17 mouse cellular contexts compared by ENCODE assay signal in genomic region chr12:107971081-107971780, GRCm38 (mm10). TPM values are rescaled to one million over a fixed set of nuclear protein-coding genes. Genes with fewer than 3 reads are reported as not detected.
DNase-seq lines count a peak whose midpoint lies in the region; ATAC-seq and TF ChIP-seq lines count a peak whose summit lies in the region.
"Had no signal": no experiment of that assay in that cellular context is flagged by ENCODE, and none has a peak within 500 bp of the region (broad histone marks: within the 10 kb centered on the region; RNA-seq: fewer than 3 reads in every experiment).

No protein-coding gene starts in this region.

- H3K9me3 ChIP-seq in forebrain, embryonic 13.5 days (replicated peaks) = no peaks in the 10 kb centered on the region
- no peaks in the 10 kb centered on the region for H3K9me3 ChIP-seq in neural tube, embryonic 14.5 days (ENCODE audit: control insufficient read depth, low read length)
- H3K9me3 ChIP-seq: heart, embryonic 13.5 days; intestine, embryonic 15.5 days had no signal

- H3K27ac ChIP-seq in layer of hippocampus, adult 2 months = peak overlapping the region; percentile 71; the same call in 1 of the 2 replicates
- peak overlapping the region; percentile 92 for H3K27ac ChIP-seq in forebrain, embryonic 13.5 days
- H3K27ac ChIP-seq in neural tube, embryonic 14.5 days (ENCODE audit: low read depth, low read length) = peak overlapping the region; percentile 74
- H3K27ac ChIP-seq: heart, embryonic 13.5 days; intestine, embryonic 15.5 days had no signal

- WGBS in forebrain, embryonic 13.5 days = 44% methylated on average over 12 of the region's 12 CpGs
- WGBS in neural tube, embryonic 14.5 days = 49% methylated on average over 12 of the region's 12 CpGs

- H3K4me2 ChIP-seq in forebrain, embryonic 13.5 days = peak overlapping the region; percentile 53
- peak overlapping the region; percentile 42; the same call in 1 of the 2 replicates for H3K4me2 ChIP-seq in neural tube, embryonic 14.5 days (ENCODE audit: low read depth, low read length)
- H3K4me2 ChIP-seq: heart, embryonic 13.5 days; intestine, embryonic 15.5 days; liver, embryonic 11.5 days had no signal

- H3K36me3 ChIP-seq in forebrain, embryonic 13.5 days (ENCODE audit: poor library complexity, severe bottlenecking) = peaks cover 3% of the 10 kb centered on the region; the same call in 1 of the 2 replicates
- no peaks in the 10 kb centered on the region for H3K36me3 ChIP-seq in neural tube, embryonic 14.5 days (ENCODE audit: control insufficient read depth, insufficient read depth, low read length)
- H3K36me3 ChIP-seq: G1E; heart, embryonic 13.5 days; intestine, embryonic 15.5 days had no signal

- H3K27me3 ChIP-seq in forebrain, embryonic 13.5 days = no peaks in the 10 kb centered on the region
- no peaks in the 10 kb centered on the region for H3K27me3 ChIP-seq in neural tube, embryonic 14.5 days (ENCODE audit: control insufficient read depth, insufficient read depth, low read length)
- H3K27me3 ChIP-seq: intestine, embryonic 15.5 days had no signal

- peak overlapping the region; percentile 11; the same call in 1 of the 2 replicates for H3K4me3 ChIP-seq in layer of hippocampus, adult 2 months
- no peak overlapping the region; the same call in none of the 2 replicates for H3K4me3 ChIP-seq in forebrain, embryonic 13.5 days
- no peak overlapping the region for H3K4me3 ChIP-seq in neural tube, embryonic 14.5 days (ENCODE audit: low read depth, low read length)
- H3K4me3 ChIP-seq: heart, embryonic 13.5 days; intestine, embryonic 15.5 days had no signal

- no peak for DNase-seq in layer of hippocampus, adult 2 months (ENCODE audit: low spot score in 2 of 2)
- no peak for DNase-seq in layer of hippocampus, adult 9-10 months (ENCODE audit: low spot score)
- peak; percentile 85 for DNase-seq in induced T-regulatory cell, adult 2 months (ENCODE audit: low read depth)
- DNase-seq in liver = no peak
- DNase-seq in right cerebral cortex, postnatal 4 days = no peak
- DNase-seq: cerebellum, adult 11 months; gastrocnemius, postnatal 14 days; kidney, postnatal 25 days; layer of hippocampus, postnatal 36 days had no signal

- no peak for TF ChIP-seq CTCF in layer of hippocampus, adult 2 months (conservative IDR thresholded peaks at IDR 0.05)

- peaks cover 97% of the 10 kb centered on the region for H3K4me1 ChIP-seq in forebrain, embryonic 13.5 days
- H3K4me1 ChIP-seq in neural tube, embryonic 14.5 days (ENCODE audit: control insufficient read depth, insufficient read depth, low read length) = peaks cover 73% of the 10 kb centered on the region

- H3K9ac ChIP-seq in forebrain, embryonic 13.5 days = peak overlapping the region; percentile 37; the same call in 1 of the 2 replicates
- no peak overlapping the region for H3K9ac ChIP-seq in neural tube, embryonic 14.5 days (replicated peaks; ENCODE audit: low read depth, low read length)
- H3K9ac ChIP-seq: intestine, embryonic 15.5 days had no signal

- no peak for ATAC-seq in forebrain, embryonic 13.5 days
- ATAC-seq in neural tube, embryonic 14.5 days (ENCODE audit: low read depth) = no peak
- no peak for ATAC-seq in megakaryocyte progenitor cell, adult 5-6 weeks (replicated peaks; ENCODE audit: poor library complexity)
- ATAC-seq: intestine, embryonic 15.5 days; lung, postnatal 0 days had no signal

RNA-seq across cellular contexts. Expression of gene Bcl11b, which starts 32.2 kb away (rescaled TPM):
- total RNA-seq in layer of hippocampus, adult 2 months (2021) = 100 to 1,000 TPM; 144 to 145 TPM
- 53.5 and 61.1 TPM in 2 replicates for polyA plus RNA-seq in forebrain, embryonic 13.5 days (2015; fragmentation: Nextera tagmentation; extraction: Ambion mirVana)
- polyA plus RNA-seq in neural tube, embryonic 14.5 days (2014; fragmentation: Nextera tagmentation; extraction: Ambion mirVana) = 38.0 and 38.2 TPM in 2 replicates
- total RNA-seq in megakaryocyte progenitor cell, adult 5-6 weeks (2015) = 0.02 TPM in 1 of 2 replicates, not detected in the other
- 0.24 and 0.33 TPM in 2 replicates for total RNA-seq in megakaryocyte progenitor cell, adult 5-6 weeks (2017)
- polyA plus RNA-seq: G1E had no signal

Comparison
In these comparisons a context has a peak if more than half of its experiments do, and no peak if none do; other contexts are left out.
1. RNA of gene Bcl11b, which starts 32.2 kb away (total RNA-seq): 144 to 145 TPM in layer of hippocampus, adult 2 months; 0.02 to 0.33 TPM in megakaryocyte progenitor cell, adult 5-6 weeks; every median in the first group is over 100 times any median in the second.
2. Peak in every context shown above with its lines, with median percentiles within 50 percentile points of each other: H3K27ac ChIP-seq.